Mouse (Mus musculus) CH12.LX (cell line): ENCODE data around the gene Fbxw8. TPM values are rescaled to one million over a fixed set of nuclear protein-coding genes. Genes with fewer than 3 reads are reported as not detected.

ENCODE experiments used
- DNase-seq: peaks from one replicate; pipeline ENCODE4 v3.0.0-alpha.2; 2013; ENCODE audit errors: extremely low read depth
- H3K27ac ChIP-seq: 2 replicates; pipeline ENCODE4 v1.5.1; 2012; ENCODE audit warnings: low read depth, mild to moderate bottlenecking, control low read depth, moderate library complexity; ENCODE audit not compliant: insufficient read depth
- H3K27me3 ChIP-seq: replicated peaks from 2 replicates; pipeline ENCODE3; 2012; ENCODE audit warnings: inconsistent platforms
- H3K36me3 ChIP-seq, 2 experiments: replicated peaks in 1 of 2; 2 replicates each; pipeline versions ENCODE3 to v1.6.1; 2012; ENCODE audit warnings: inconsistent platforms in 1 of 2, low read length in 1 of 2, mild to moderate bottlenecking in 1 of 2, mixed read lengths in 1 of 2, moderate library complexity in 1 of 2; ENCODE audit not compliant: control insufficient read depth in 1 of 2, insufficient read depth in 1 of 2
- H3K4me1 ChIP-seq, 2 experiments: 2 replicates each; pipeline ENCODE4 v1.6.1; 2012; ENCODE audit warnings: inconsistent platforms in 1 of 2, moderate library complexity in 1 of 2; ENCODE audit not compliant: insufficient read depth in 2 of 2, control insufficient read depth in 1 of 2
- H3K4me2 ChIP-seq: 2 replicates; pipeline ENCODE4 v1.6.1; 2012; ENCODE audit warnings: low read depth, mild to moderate bottlenecking, control low read depth; ENCODE audit not compliant: poor library complexity, insufficient read depth, severe bottlenecking
- H3K4me3 ChIP-seq, 3 experiments: fragments of 150-350 bp in 1 of 3; sonication (generic) in 1 of 3; replicated peaks in 1 of 3; 2 replicates each; pipeline versions ENCODE3 to v1.5.1; 2011 to 2012; ENCODE audit warnings: low read depth in 2 of 3, low read length in 2 of 3, mild to moderate bottlenecking in 2 of 3, moderate library complexity in 2 of 3, control low read depth in 1 of 3, improper control_type of control experiment in 1 of 3, inconsistent platforms in 1 of 3, mixed read lengths in 1 of 3; ENCODE audit not compliant: poor library complexity in 1 of 3
- H3K79me2 ChIP-seq: replicated peaks from 2 replicates; pipeline ENCODE4 v1.6.1; 2012; ENCODE audit warnings: mild to moderate bottlenecking, moderate library complexity; ENCODE audit not compliant: control insufficient read depth, poor library complexity, insufficient read depth, severe bottlenecking; ENCODE audit errors: extremely low read depth
- H3K9ac ChIP-seq: 2 replicates; pipeline ENCODE4 v1.6.1; 2012; ENCODE audit warnings: low read depth, mild to moderate bottlenecking, control low read depth, moderate library complexity; ENCODE audit not compliant: insufficient read depth
- H3K9me3 ChIP-seq: replicated peaks from 2 replicates; pipeline ENCODE3; 2012; ENCODE audit warnings: low read length, inconsistent platforms, mixed read lengths
- CHD1 ChIP-seq: IDR thresholded peaks from 2 replicates; pipeline ENCODE4 v1.6.1; 2012; ENCODE audit warnings: low read depth, low read length, improper control_type of control experiment, inconsistent platforms
- ELF1 ChIP-seq: IDR thresholded peaks from 2 replicates; pipeline ENCODE4 v1.6.1; 2014; ENCODE audit warnings: low read depth, mild to moderate bottlenecking, inconsistent platforms, low read length, improper control_type of control experiment
- ETS1 ChIP-seq: conservative IDR thresholded peaks from 2 replicates; pipeline ENCODE4 v1.6.1; 2012; ENCODE audit warnings: low read depth, mild to moderate bottlenecking, inconsistent platforms, low read length, improper control_type of control experiment, moderate library complexity
- GABPA ChIP-seq: IDR thresholded peaks from 2 replicates; pipeline ENCODE4 v1.6.1; 2012; ENCODE audit warnings: low read depth, low read length, improper control_type of control experiment, inconsistent platforms; ENCODE audit not compliant: insufficient replicate concordance
- HCFC1 ChIP-seq: IDR thresholded peaks from 2 replicates; pipeline ENCODE4 v1.6.1; 2012; ENCODE audit warnings: low read depth, mild to moderate bottlenecking, inconsistent platforms, low read length, improper control_type of control experiment
- IRF4 ChIP-seq: IDR thresholded peaks from 2 replicates; pipeline ENCODE4 v1.6.1; 2014; ENCODE audit warnings: low read depth, mild to moderate bottlenecking, inconsistent platforms, low read length, improper control_type of control experiment
- JUN ChIP-seq: IDR thresholded peaks from 2 replicates; pipeline ENCODE4 v1.6.1; 2011; ENCODE audit warnings: low read depth, mild to moderate bottlenecking, low read length, improper control_type of control experiment, moderate library complexity; ENCODE audit not compliant: insufficient read depth
- MEF2A ChIP-seq: IDR thresholded peaks from 2 replicates; pipeline ENCODE4 v1.6.1; 2014; ENCODE audit warnings: low read depth, mild to moderate bottlenecking, inconsistent platforms, low read length, improper control_type of control experiment, borderline replicate concordance
- NELFE ChIP-seq: IDR thresholded peaks from 2 replicates; pipeline ENCODE4 v1.6.1; 2011; ENCODE audit warnings: low read depth, low read length, improper control_type of control experiment
- POLR2AphosphoS2 ChIP-seq: IDR thresholded peaks from 2 replicates; pipeline ENCODE4 v1.6.1; 2011; ENCODE audit warnings: low read depth, low read length, improper control_type of control experiment
- RAD21 ChIP-seq: IDR thresholded peaks from 2 replicates; pipeline ENCODE4 v1.6.1; 2011; ENCODE audit warnings: low read depth, mild to moderate bottlenecking, low read length, improper control_type of control experiment, moderate library complexity
- RCOR1 ChIP-seq: conservative IDR thresholded peaks from 2 replicates; pipeline ENCODE4 v1.6.1; 2012; ENCODE audit warnings: low read depth, mild to moderate bottlenecking, inconsistent platforms, low read length, improper control_type of control experiment
- TBP ChIP-seq: conservative IDR thresholded peaks from 2 replicates; pipeline ENCODE4 v1.6.1; 2011; ENCODE audit warnings: low read depth, low read length, improper control_type of control experiment
- USF1 ChIP-seq: IDR thresholded peaks from 2 replicates; pipeline ENCODE4 v1.6.1; 2014; ENCODE audit warnings: low read depth, mild to moderate bottlenecking, inconsistent platforms, low read length, improper control_type of control experiment
- USF2 ChIP-seq: conservative IDR thresholded peaks from 2 replicates; pipeline ENCODE4 v1.6.1; 2011; ENCODE audit warnings: low read depth, low read length, improper control_type of control experiment
- ZC3H11A ChIP-seq: IDR thresholded peaks from 2 replicates; pipeline ENCODE4 v1.6.1; 2012; ENCODE audit warnings: low read depth, mild to moderate bottlenecking, inconsistent platforms, low read length, improper control_type of control experiment
- ZMIZ1 ChIP-seq: IDR thresholded peaks from 2 replicates; pipeline ENCODE4 v1.6.1; 2012; ENCODE audit warnings: low read depth, mild to moderate bottlenecking, inconsistent platforms, low read length, improper control_type of control experiment
- ZNF384 ChIP-seq: IDR thresholded peaks from 2 replicates; pipeline ENCODE4 v1.6.1; 2012; ENCODE audit warnings: low read depth, low read length, improper control_type of control experiment, inconsistent platforms
- dilution Hi-C: fragments of 300-500 bp; cut with MboI; formaldehyde crosslinking; loops from 2 replicates; pipeline ENCODE4 v1.14.3; 2020; ENCODE audit warnings: low sequenced_read_pairs; ENCODE audit not compliant: extremely low pct_unique_long_range_greater_than_20kb, extremely low pct_ligation_motif_present
- in situ Hi-C: fragments of 300-500 bp; cut with MboI; formaldehyde crosslinking; loops from 3 replicates; pipeline ENCODE4 v1.14.3; 2019; ENCODE audit warnings: low sequenced_read_pairs, low pct_ligation_motif_present, low pct_unique_long_range_greater_than_20kb, mixed read lengths
- polyA plus RNA-seq: library from polyadenylated mRNA; unstranded; fragments of >175 nt; gene quantifications from 2 replicates; pipeline ENCODE4 v1.2.1, GENCODE M21; 2012; ENCODE audit warnings: low read depth; ENCODE audit not compliant: insufficient read length
- total RNA-seq, 2 experiments: library from RNA; depleted of rRNA; stranded (reverse); fragments of 300-350 nt in 1 of 2; fragments of >200 nt in 1 of 2; gene quantifications; 2 replicates each; pipeline ENCODE4 v1.2.3; 2012 to 2014

Fbxw8 gene
- total and polyA plus RNA-seq, 3 experiments, result 41.7 to 50.9 (median 47.3) TPM

- no peak for TF ChIP-seq USF2
- TF ChIP-seq GABPA, result no peak
- peak; percentile 73; the same call in 1 of the 2 replicates for TF ChIP-seq RCOR1
- no peak for TF ChIP-seq RAD21
- no peak for TF ChIP-seq JUN
- TF ChIP-seq ELF1, result no peak; the same call in 1 of the 2 replicates
- TF ChIP-seq MEF2A, result peak; percentile 53; the same call in 1 of the 2 replicates
- TF ChIP-seq ZNF384, result no peak
- TF ChIP-seq CHD1, result no peak
Measured at GRCm38 (mm10) chr5:118085313-118085712, 70.0 kb downstream of the Fbxw8 start (continued).

GRCm38 (mm10) chr5:118084171-118084727 lies 71.0 kb downstream of the Fbxw8 start:
- H3K4me1 ChIP-seq, result peaks cover 54 to 97% of the 10 kb centered on the region in 2 experiments
- H3K27ac ChIP-seq, result peak overlapping the region; percentile 39

GRCm38 (mm10) chr5:118083060-118083638 lies 72.1 kb downstream of the Fbxw8 start:
- no peaks in the 10 kb centered on the region for H3K79me2 ChIP-seq
- H3K9ac ChIP-seq, result no peak overlapping the region
- TF ChIP-seq HCFC1 (no peak), IRF4 (no peak), RCOR1 (no peak), MEF2A (no peak), NELFE (no peak), ELF1 (no peak), TBP (no peak), ZMIZ1 (no peak), ETS1 (no peak)
- dilution Hi-C loops, result no loop called here
- H3K36me3 ChIP-seq, result peaks cover 26 to 70% of the 10 kb centered on the region in 2 experiments
- H3K4me3 ChIP-seq, result no peak overlapping the region
- H3K9me3 ChIP-seq, result no peaks in the 10 kb centered on the region
- H3K4me1 ChIP-seq, result peaks cover 49 to 89% of the 10 kb centered on the region in 2 experiments
- DNase-seq, result no peak
- in situ Hi-C loops, result no loop called here
- H3K4me2 ChIP-seq, result no peak overlapping the region
- H3K27me3 ChIP-seq, result no peaks in the 10 kb centered on the region
- no peak overlapping the region for H3K27ac ChIP-seq

More at GRCm38 (mm10) chr5:118084171-118084727, 71.0 kb downstream of the Fbxw8 start:
- H3K27me3 ChIP-seq, result no peaks in the 10 kb centered on the region
- no peak overlapping the region for H3K4me2 ChIP-seq
- no peaks in the 10 kb centered on the region for H3K79me2 ChIP-seq
- DNase-seq, result no peak
- H3K4me3 ChIP-seq, result no peak overlapping the region
- no peaks in the 10 kb centered on the region for H3K9me3 ChIP-seq
- no peak overlapping the region for H3K9ac ChIP-seq
- no peak for TF ChIP-seq USF1
- no peak for TF ChIP-seq ZC3H11A
- no peak for TF ChIP-seq POLR2AphosphoS2
- in situ Hi-C loops, result no loop called here
- dilution Hi-C loops, result no loop called here
- H3K36me3 ChIP-seq, result peaks cover 18 to 63% of the 10 kb centered on the region in 2 experiments
